Mouse (Mus musculus): ENCODE measurements at regions not wholly inside any gene's neighbourhood (a gene's known extent, or its start where the extent isn't known, plus 50 kb on each side); places are given as distances from the start of the nearest gene placed in this dataset.

- Histone ChIP-seq H3K36me3 (ENCODE audit: control insufficient read depth, insufficient read depth, low read length) (no peaks in the 10 kb centered on the region), H3K4me2 (ENCODE audit: low read depth, severe bottlenecking) (no peak overlapping the region), H3K4me3 (ENCODE audit: low read depth, low read length) (no peak overlapping the region), H3K27ac (replicated peaks; ENCODE audit: low read depth, low read length) (no peak overlapping the region), H3K9ac (ENCODE audit: low read length) (no peak overlapping the region), H3K9me3 (ENCODE audit: control insufficient read depth, low read length) (no peaks in the 10 kb centered on the region), H3K27me3 (ENCODE audit: control insufficient read depth, insufficient read depth, low read length) (peaks cover 5% of the 10 kb centered on the region; the same call in 1 of the 2 replicates), H3K4me1 (ENCODE audit: control insufficient read depth, insufficient read depth, low read length) (no peaks in the 10 kb centered on the region)
- DNase-seq (ENCODE audit: low spot score) (no peak), ATAC-seq (ENCODE audit: insufficient number of reproducible peaks, low FRiP score, low TSS enrichment, low read depth) (no peak)
- 70% methylated on average over 5 of the region's 5 CpGs for WGBS
Observed at GRCm38 (mm10) chr4:125319343-125319742, 171.2 kb upstream of the Grik3 start.

GRCm38 (mm10) chr4:125318293-125318692, 172.2 kb upstream of the Grik3 start:
- WGBS: 52% methylated on average over 8 of the region's 8 CpGs
- Histone ChIP-seq H3K27ac (replicated peaks; ENCODE audit: low read depth, low read length) (no peak overlapping the region), H3K9ac (ENCODE audit: low read length) (no peak overlapping the region), H3K36me3 (ENCODE audit: control insufficient read depth, insufficient read depth, low read length) (no peaks in the 10 kb centered on the region), H3K4me3 (ENCODE audit: low read depth, low read length) (no peak overlapping the region), H3K27me3 (ENCODE audit: control insufficient read depth, insufficient read depth, low read length) (peaks cover 7% of the 10 kb centered on the region; the same call in 1 of the 2 replicates), H3K9me3 (ENCODE audit: control insufficient read depth, low read length) (no peaks in the 10 kb centered on the region), H3K4me1 (ENCODE audit: control insufficient read depth, insufficient read depth, low read length) (no peaks in the 10 kb centered on the region), H3K4me2 (ENCODE audit: low read depth, severe bottlenecking) (no peak overlapping the region)
- ATAC-seq (ENCODE audit: insufficient number of reproducible peaks, low FRiP score, low TSS enrichment, low read depth): no peak
- no peak for DNase-seq (ENCODE audit: low spot score)

DNA sequence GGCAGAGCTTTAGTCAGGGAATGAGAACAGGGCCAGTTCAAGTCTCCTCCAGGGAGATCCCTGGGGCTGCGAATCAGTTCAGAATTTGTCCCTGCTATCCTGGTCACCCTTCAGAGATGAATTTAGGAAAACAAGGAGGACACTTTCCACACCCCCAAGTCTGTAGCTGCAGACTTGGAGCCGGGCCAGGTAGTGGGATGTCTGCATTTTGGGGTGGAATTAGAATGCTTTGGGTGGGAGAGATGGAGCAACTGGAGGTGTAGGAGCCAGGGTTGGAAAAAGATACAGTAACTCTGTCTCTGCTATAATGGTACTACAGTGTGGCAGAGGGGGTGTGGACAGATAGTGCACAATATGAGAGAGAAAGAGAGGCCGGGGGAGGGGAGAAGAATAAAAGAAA, 173.6 kb upstream of the Grik3 start:
- WGBS: 76% methylated on average over 3 of the region's 3 CpGs
- no peak overlapping the region for H3K4me3 ChIP-seq (ENCODE audit: low read depth, low read length)
- no peaks in the 10 kb centered on the region for H3K36me3 ChIP-seq (ENCODE audit: control insufficient read depth, insufficient read depth, low read length)
- H3K4me1 ChIP-seq (ENCODE audit: control insufficient read depth, insufficient read depth, low read length): no peaks in the 10 kb centered on the region
- H3K27me3 ChIP-seq (ENCODE audit: control insufficient read depth, insufficient read depth, low read length): peaks cover 14% of the 10 kb centered on the region; the same call in 1 of the 2 replicates
- no peak for DNase-seq (ENCODE audit: low spot score)
- ATAC-seq (ENCODE audit: insufficient number of reproducible peaks, low FRiP score, low TSS enrichment, low read depth): no peak
- no peak overlapping the region for H3K27ac ChIP-seq (replicated peaks; ENCODE audit: low read depth, low read length)
- H3K4me2 ChIP-seq (ENCODE audit: low read depth, severe bottlenecking): no peak overlapping the region
- no peaks in the 10 kb centered on the region for H3K9me3 ChIP-seq (ENCODE audit: control insufficient read depth, low read length)
- no peak overlapping the region for H3K9ac ChIP-seq (ENCODE audit: low read length)

GRCm38 (mm10) chr4:125315818-125316217, 174.7 kb upstream of the Grik3 start:
- no peak overlapping the region for H3K4me2 ChIP-seq (ENCODE audit: low read depth, severe bottlenecking)
- H3K9me3 ChIP-seq (ENCODE audit: control insufficient read depth, low read length): no peaks in the 10 kb centered on the region
- H3K9ac ChIP-seq (ENCODE audit: low read length): no peak overlapping the region
- 10% methylated on average over 6 of the region's 6 CpGs for WGBS
- H3K4me3 ChIP-seq (ENCODE audit: low read depth, low read length): no peak overlapping the region
- H3K27ac ChIP-seq (replicated peaks; ENCODE audit: low read depth, low read length): no peak overlapping the region
- H3K4me1 ChIP-seq (ENCODE audit: control insufficient read depth, insufficient read depth, low read length): no peaks in the 10 kb centered on the region
- ATAC-seq (ENCODE audit: insufficient number of reproducible peaks, low FRiP score, low TSS enrichment, low read depth) (no peak), DNase-seq (ENCODE audit: low spot score) (no peak)
- H3K36me3 ChIP-seq (ENCODE audit: control insufficient read depth, insufficient read depth, low read length): no peaks in the 10 kb centered on the region
- peaks cover 17% of the 10 kb centered on the region; the same call in 1 of the 2 replicates for H3K27me3 ChIP-seq (ENCODE audit: control insufficient read depth, insufficient read depth, low read length)

DNA sequence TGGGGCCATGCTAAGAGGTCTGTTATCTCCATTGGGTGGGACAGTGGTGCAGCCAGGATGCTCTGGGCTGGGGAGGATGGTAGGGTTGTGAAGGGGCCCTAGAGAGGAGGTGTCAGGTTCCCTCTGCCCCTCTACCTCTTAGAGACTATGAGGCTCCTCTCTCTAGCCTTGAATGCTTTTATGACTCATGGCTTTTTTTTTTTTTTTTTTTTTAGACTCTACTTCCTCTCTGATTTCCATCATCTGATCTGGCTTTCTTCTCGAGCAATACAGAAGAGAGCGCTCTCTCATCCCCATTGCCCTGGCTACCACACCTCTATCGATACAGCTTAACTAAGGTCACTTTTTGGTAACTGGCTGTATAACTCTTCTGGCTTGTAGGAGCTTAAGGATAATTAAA, 176.6 kb upstream of the Grik3 start:
- Histone ChIP-seq H3K27ac (replicated peaks; ENCODE audit: low read depth, low read length) (no peak overlapping the region), H3K4me2 (ENCODE audit: low read depth, severe bottlenecking) (no peak overlapping the region), H3K9ac (ENCODE audit: low read length) (no peak overlapping the region), H3K27me3 (ENCODE audit: control insufficient read depth, insufficient read depth, low read length) (peaks cover 17% of the 10 kb centered on the region; the same call in 1 of the 2 replicates), H3K4me1 (ENCODE audit: control insufficient read depth, insufficient read depth, low read length) (no peaks in the 10 kb centered on the region), H3K4me3 (ENCODE audit: low read depth, low read length) (no peak overlapping the region), H3K9me3 (ENCODE audit: control insufficient read depth, low read length) (no peaks in the 10 kb centered on the region), H3K36me3 (ENCODE audit: control insufficient read depth, insufficient read depth, low read length) (no peaks in the 10 kb centered on the region)
- DNase-seq (ENCODE audit: low spot score) (no peak), ATAC-seq (ENCODE audit: insufficient number of reproducible peaks, low FRiP score, low TSS enrichment, low read depth) (no peak)
- 73% methylated on average over 3 of the region's 3 CpGs for WGBS

GRCm38 (mm10) chr4:125313252-125313651, 177.2 kb upstream of the Grik3 start:
- peaks cover 2% of the 10 kb centered on the region; the same call in 1 of the 2 replicates for H3K4me1 ChIP-seq (ENCODE audit: control insufficient read depth, insufficient read depth, low read length)
- DNase-seq (ENCODE audit: low spot score): no peak
- no peak overlapping the region for H3K4me2 ChIP-seq (ENCODE audit: low read depth, severe bottlenecking)
- no peak overlapping the region for H3K27ac ChIP-seq (replicated peaks; ENCODE audit: low read depth, low read length)
- ATAC-seq (ENCODE audit: insufficient number of reproducible peaks, low FRiP score, low TSS enrichment, low read depth): no peak
- WGBS: 6% methylated on average over 11 of the region's 11 CpGs
- peaks cover 17% of the 10 kb centered on the region; the same call in 1 of the 2 replicates for H3K27me3 ChIP-seq (ENCODE audit: control insufficient read depth, insufficient read depth, low read length)
- H3K4me3 ChIP-seq (ENCODE audit: low read depth, low read length): no peak overlapping the region
- H3K36me3 ChIP-seq (ENCODE audit: control insufficient read depth, insufficient read depth, low read length): no peaks in the 10 kb centered on the region
- H3K9ac ChIP-seq (ENCODE audit: low read length): no peak overlapping the region
- no peaks in the 10 kb centered on the region for H3K9me3 ChIP-seq (ENCODE audit: control insufficient read depth, low read length)

DNA sequence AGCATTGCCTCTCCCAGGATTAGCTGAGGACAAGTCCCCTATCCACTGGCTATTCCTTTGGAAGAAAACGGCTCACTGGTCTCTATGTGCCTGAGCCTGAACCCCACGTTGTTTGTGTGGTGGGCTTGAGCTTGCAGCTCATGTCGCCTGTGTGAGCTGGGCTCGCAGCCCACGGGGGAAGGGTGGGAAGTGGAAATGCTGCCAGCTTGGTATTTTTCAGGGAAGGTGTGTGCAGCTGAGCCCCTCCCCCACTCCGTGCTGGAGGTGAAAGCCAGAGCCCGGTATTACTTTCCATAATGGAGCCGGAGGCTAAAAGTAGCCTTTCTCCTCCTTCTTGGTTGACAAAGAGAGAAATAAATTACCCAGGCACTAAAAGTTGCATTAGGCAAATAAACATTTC, 180.5 kb upstream of the Zc3h12a start:
- Histone ChIP-seq H3K4me1 (ENCODE audit: control insufficient read depth, insufficient read depth, low read length) (peaks cover 3% of the 10 kb centered on the region; the same call in 1 of the 2 replicates), H3K9ac (ENCODE audit: low read length) (no peak overlapping the region), H3K27me3 (ENCODE audit: control insufficient read depth, insufficient read depth, low read length) (peaks cover 18% of the 10 kb centered on the region), H3K27ac (replicated peaks; ENCODE audit: low read depth, low read length) (no peak overlapping the region), H3K4me2 (ENCODE audit: low read depth, severe bottlenecking) (no peak overlapping the region), H3K4me3 (ENCODE audit: low read depth, low read length) (no peak overlapping the region), H3K36me3 (ENCODE audit: control insufficient read depth, insufficient read depth, low read length) (no peaks in the 10 kb centered on the region), H3K9me3 (ENCODE audit: control insufficient read depth, low read length) (no peaks in the 10 kb centered on the region)
- WGBS: 24% methylated on average over 8 of the region's 8 CpGs
- peak; percentile 51 for DNase-seq (ENCODE audit: low spot score)
- no peak for ATAC-seq (ENCODE audit: insufficient number of reproducible peaks, low FRiP score, low TSS enrichment, low read depth)

DNA sequence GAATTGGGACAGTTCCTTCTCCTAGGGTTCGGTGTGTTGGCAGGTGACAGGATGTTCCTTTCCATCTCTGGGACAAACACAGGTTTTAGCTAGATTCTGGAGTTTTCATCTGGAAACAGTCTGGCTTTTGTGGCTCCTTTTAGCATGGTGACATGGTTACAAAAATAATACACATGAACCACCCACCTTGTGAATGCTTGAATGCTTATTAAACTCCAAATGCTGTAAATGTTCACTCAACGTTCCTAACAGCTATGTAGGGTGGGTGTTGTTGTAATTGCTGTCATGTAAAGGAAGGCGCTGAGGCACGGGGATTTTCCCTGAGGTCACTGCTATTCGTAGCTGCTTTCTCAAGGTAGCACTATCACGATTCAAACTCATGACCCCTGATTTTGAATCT, 178.1 kb upstream of the Zc3h12a start:
- WGBS: 84% methylated on average over 6 of the region's 6 CpGs
- Histone ChIP-seq H3K27me3 (ENCODE audit: control insufficient read depth, insufficient read depth, low read length) (peaks cover 15% of the 10 kb centered on the region), H3K4me2 (ENCODE audit: low read depth, severe bottlenecking) (no peak overlapping the region), H3K27ac (replicated peaks; ENCODE audit: low read depth, low read length) (no peak overlapping the region), H3K4me3 (ENCODE audit: low read depth, low read length) (no peak overlapping the region), H3K4me1 (ENCODE audit: control insufficient read depth, insufficient read depth, low read length) (peaks cover 3% of the 10 kb centered on the region; the same call in 1 of the 2 replicates), H3K9ac (ENCODE audit: low read length) (no peak overlapping the region), H3K36me3 (ENCODE audit: control insufficient read depth, insufficient read depth, low read length) (no peaks in the 10 kb centered on the region), H3K9me3 (ENCODE audit: control insufficient read depth, low read length) (no peaks in the 10 kb centered on the region)
- DNase-seq (ENCODE audit: low spot score) (no peak), ATAC-seq (ENCODE audit: insufficient number of reproducible peaks, low FRiP score, low TSS enrichment, low read depth) (no peak)

GRCm38 (mm10) chr4:125302660-125303059, 175.0 kb upstream of the Zc3h12a start:
- 61% methylated on average over 7 of the region's 7 CpGs for WGBS
- no peak overlapping the region for H3K9ac ChIP-seq (ENCODE audit: low read length)
- H3K27me3 ChIP-seq (ENCODE audit: control insufficient read depth, insufficient read depth, low read length): peaks cover 15% of the 10 kb centered on the region
- no peak overlapping the region for H3K4me2 ChIP-seq (ENCODE audit: low read depth, severe bottlenecking)
- H3K4me1 ChIP-seq (ENCODE audit: control insufficient read depth, insufficient read depth, low read length): no peaks in the 10 kb centered on the region
- no peak overlapping the region for H3K4me3 ChIP-seq (ENCODE audit: low read depth, low read length)
- H3K36me3 ChIP-seq (ENCODE audit: control insufficient read depth, insufficient read depth, low read length): no peaks in the 10 kb centered on the region
- no peak overlapping the region for H3K27ac ChIP-seq (replicated peaks; ENCODE audit: low read depth, low read length)
- DNase-seq (ENCODE audit: low spot score): no peak
- ATAC-seq (ENCODE audit: insufficient number of reproducible peaks, low FRiP score, low TSS enrichment, low read depth): no peak
- H3K9me3 ChIP-seq (ENCODE audit: control insufficient read depth, low read length): no peaks in the 10 kb centered on the region
